Mouse (Mus musculus): Measurements from ENCODE around the gene Pbx4.
A peak's percentile ranks its signal among the peaks of the same experiment; 100 is the strongest.

Pbx4 gene

GRCm38 (mm10) chr8:69900895-69901451 lies 68.7 kb downstream of the Pbx4 start:
- no peak for DNase-seq (ENCODE audit: low spot score)

- peak; percentile 99 for DNase-seq (ENCODE audit: low spot score)
These were observed 69.3 kb downstream of the Pbx4 start for GRCm38 (mm10) chr8:69901484-69902162.

GRCm38 (mm10) chr8:69902163-69903062 lies 70.1 kb downstream of the Pbx4 start, which contains the start of the genes Tssk6, Ndufa13 and Yjefn3:
Gene Tssk6, plus strand, starts transcription at chr8:69902184.
Gene Ndufa13, minus strand, starts transcription at chr8:69902558.
Gene Yjefn3, minus strand, starts transcription at chr8:69902712.
- DNase-seq (ENCODE audit: low spot score) = peak; percentile 38

GRCm38 (mm10) chr8:69903063-69903542 lies 70.8 kb downstream of the Pbx4 start:
- peak; percentile 100 for DNase-seq (ENCODE audit: low spot score)

- DNase-seq (ENCODE audit: low spot score) = no peak
These were observed 71.8 kb downstream of the Pbx4 start for GRCm38 (mm10) chr8:69904096-69904495.

- no peak for DNase-seq (ENCODE audit: low spot score)
These were observed 74.0 kb downstream of the Pbx4 start for GRCm38 (mm10) chr8:69906260-69906659.

GRCm38 (mm10) chr8:69907106-69907505 lies 74.8 kb downstream of the Pbx4 start:
- no peak for DNase-seq (ENCODE audit: low spot score)

- no peak for DNase-seq (ENCODE audit: low spot score)
These were observed 79.6 kb downstream of the Pbx4 start for GRCm38 (mm10) chr8:69911917-69912316.

- DNase-seq (ENCODE audit: low spot score) = no peak
These were observed 80.3 kb downstream of the Pbx4 start for GRCm38 (mm10) chr8:69912478-69913074.

GRCm38 (mm10) chr8:69914526-69914925 lies 82.2 kb downstream of the Pbx4 start:
- no peak for DNase-seq (ENCODE audit: low spot score)

- peak; percentile 44 for DNase-seq (ENCODE audit: low spot score)
These were observed 83.5 kb downstream of the Pbx4 start for GRCm38 (mm10) chr8:69915748-69916147.

GRCm38 (mm10) chr8:69918506-69918905 lies 86.2 kb downstream of the Pbx4 start:
- DNase-seq (ENCODE audit: low spot score) = no peak

- DNase-seq (ENCODE audit: low spot score) = peak; percentile 90
These were observed 86.7 kb downstream of the Pbx4 start for GRCm38 (mm10) chr8:69919010-69919409.

GRCm38 (mm10) chr8:69919876-69920662 lies 87.8 kb downstream of the Pbx4 start:
- DNase-seq (ENCODE audit: low spot score) = peak; percentile 84

- DNase-seq (ENCODE audit: low spot score) = no peak
These were observed 88.8 kb downstream of the Pbx4 start for GRCm38 (mm10) chr8:69921141-69921540.
